Mouse (Mus musculus) thymus, adult 2 months (tissue): ENCODE data around the gene Gpr108. TPM values are rescaled to one million over a fixed set of nuclear protein-coding genes. Genes with fewer than 3 reads are reported as not detected.
A peak's percentile ranks its signal among the peaks of the same experiment; 100 is the strongest.

ENCODE experiments used
- DNase-seq: peaks from one replicate; pipeline ENCODE4 v3.0.0; 2021
- H3K27ac ChIP-seq: fragments of 200-500 bp; 2 replicates; pipeline ENCODE4 v1.5.1; 2012; ENCODE audit warnings: low read length, control low read depth; ENCODE audit not compliant: control insufficient read depth, insufficient read depth
- H3K27me3 ChIP-seq: fragments of 200-500 bp; 2 replicates; pipeline ENCODE4 v1.6.1; 2012; ENCODE audit warnings: mild to moderate bottlenecking, low read length, moderate library complexity, mixed read lengths; ENCODE audit not compliant: control insufficient read depth, insufficient read depth
- H3K36me3 ChIP-seq: fragments of 200-500 bp; 2 replicates; pipeline ENCODE4 v1.6.1; 2012; ENCODE audit warnings: mild to moderate bottlenecking, low read length, moderate library complexity; ENCODE audit not compliant: control insufficient read depth, insufficient read depth
- H3K4me1 ChIP-seq: fragments of 200-500 bp; replicated peaks from 2 replicates; pipeline ENCODE4 v1.6.1; 2012; ENCODE audit warnings: low read length; ENCODE audit not compliant: control insufficient read depth, insufficient read depth
- H3K4me3 ChIP-seq: fragments of 200-500 bp; 2 replicates; pipeline ENCODE4 v1.5.1; 2012; ENCODE audit warnings: mild to moderate bottlenecking, low read length, control low read depth, moderate library complexity; ENCODE audit not compliant: control insufficient read depth, insufficient read depth
- CTCF ChIP-seq: fragments of 200-500 bp; IDR thresholded peaks from 2 replicates; pipeline ENCODE4 v1.5.1; 2012; ENCODE audit warnings: mild to moderate bottlenecking, control low read depth, low read length, moderate library complexity, borderline replicate concordance; ENCODE audit not compliant: control insufficient read depth, poor library complexity, insufficient read depth; ENCODE audit errors: extremely low read depth
- POLR2A ChIP-seq: fragments of 200-500 bp; IDR thresholded peaks from 2 replicates; pipeline ENCODE4 v1.6.1; 2012; ENCODE audit warnings: mild to moderate bottlenecking, low read length, control low read depth, moderate library complexity; ENCODE audit not compliant: control insufficient read depth, poor library complexity, insufficient read depth; ENCODE audit errors: extremely low read depth
- WGBS: fragments of 180-500 bp; shearing (Covaris S2); methylation state at CpG from one replicate; pipeline ENCODE4 v1.1.7; 2018; 5-methylcytosine and 5-hydroxymethylcytosine counted together
- polyA plus RNA-seq: library from polyadenylated mRNA; depleted of rRNA; stranded (reverse); fragments of >200 nt; gene quantifications from 2 replicates; pipeline ENCODE4 v1.2.3, GENCODE M21; 2012

Gpr108 gene
- polyA plus RNA-seq, 1 experiment = 63.9 TPM

DNA sequence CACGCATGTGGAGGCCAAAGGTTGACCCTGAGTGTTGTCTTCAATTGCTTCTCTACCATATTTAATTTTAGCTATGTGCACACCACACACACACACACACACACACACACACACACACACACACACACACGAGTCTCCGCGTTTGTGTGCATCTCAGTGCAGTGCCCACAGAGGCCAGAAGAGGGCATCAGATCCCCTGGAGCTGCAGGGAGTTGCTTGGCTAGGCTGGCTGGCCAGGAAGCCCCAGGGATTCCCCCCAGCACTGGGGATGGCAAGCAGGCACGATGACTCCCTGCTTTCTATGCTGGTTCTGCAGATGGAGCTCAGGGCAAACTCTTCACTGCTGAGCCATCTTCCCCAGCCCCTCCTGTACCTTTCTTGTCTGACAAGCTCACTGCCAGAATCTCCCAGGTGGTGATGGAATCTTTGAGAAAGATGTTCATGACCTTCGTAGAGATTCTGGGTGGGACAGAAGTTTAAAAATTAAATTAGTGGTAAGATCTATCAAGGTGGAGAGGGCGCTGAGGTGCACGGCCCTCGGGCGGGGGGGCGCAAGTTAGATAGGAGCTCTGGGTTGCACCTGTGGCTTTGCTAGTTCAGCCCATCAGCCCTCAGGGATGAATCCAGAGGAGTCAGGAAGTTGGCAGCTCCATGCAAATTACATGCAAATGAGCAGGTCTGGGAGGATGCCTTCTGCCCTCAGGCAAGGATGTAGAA, 28.9 kb downstream of the Gpr108 start:
- H3K36me3 ChIP-seq = no peaks in the 10 kb centered on the region
- H3K4me1 ChIP-seq = 0 out of 2 replicates have a peak, but pooled peaks cover 6% of the 10 kb centered on the region
- no peak overlapping the region for H3K27ac ChIP-seq
- no peak for TF ChIP-seq POLR2A
- TF ChIP-seq CTCF = peak; percentile 89
- no peaks in the 10 kb centered on the region for H3K27me3 ChIP-seq
- peak; percentile 82 for DNase-seq
- H3K4me3 ChIP-seq = no peak overlapping the region
- 19% methylated on average over 11 of the region's 11 CpGs for WGBS

DNA sequence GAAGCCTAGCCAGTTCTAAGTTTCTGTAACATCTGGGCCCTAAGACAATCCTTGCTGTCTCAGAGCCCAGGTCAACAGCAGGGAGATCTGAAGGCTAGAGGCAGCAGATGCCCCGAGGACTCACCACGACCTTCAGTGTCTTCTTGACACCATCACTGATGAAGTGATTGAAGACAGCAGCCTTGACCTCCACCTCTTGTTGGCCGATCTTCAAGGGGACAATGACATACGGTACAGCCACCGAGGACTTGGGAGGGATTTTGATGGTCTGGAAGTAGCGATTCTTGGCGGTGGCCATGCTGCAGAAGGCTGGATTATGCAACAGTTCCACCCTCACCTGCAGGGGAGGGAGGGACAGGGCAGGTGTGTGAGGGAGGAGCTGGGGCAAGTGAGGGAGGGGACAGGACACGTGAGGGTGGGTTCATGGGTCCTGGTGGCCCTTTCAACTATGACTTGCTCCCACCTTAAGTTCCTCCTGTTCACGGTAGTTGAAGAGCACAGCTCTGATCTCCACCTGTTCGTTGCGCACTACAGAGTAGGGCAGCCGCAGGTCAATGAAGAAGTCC, 29.8 kb downstream of the Gpr108 start:
- whole genome bisulfite sequencing = 89% methylated on average over 12 of the region's 12 CpGs
- H3K27me3 ChIP-seq = no peaks in the 10 kb centered on the region
- no peak for DNase-seq
- H3K4me3 ChIP-seq = no peak overlapping the region
- TF ChIP-seq CTCF (no peak), POLR2A (no peak)
- H3K27ac ChIP-seq = no peak overlapping the region
- H3K36me3 ChIP-seq = no peaks in the 10 kb centered on the region
- H3K4me1 ChIP-seq = 0 out of 2 replicates have a peak, but pooled peaks cover 6% of the 10 kb centered on the region

GRCm38 (mm10) chr17:57214676-57215387, 33.4 kb downstream of the Gpr108 start:
- Histone ChIP-seq H3K27me3 (no peaks in the 10 kb centered on the region), H3K4me3 (no peak overlapping the region), H3K27ac (no peak overlapping the region), H3K36me3 (no peaks in the 10 kb centered on the region), H3K4me1 (peaks cover 7% of the 10 kb centered on the region; the same call in 1 of the 2 replicates)
- no peak for DNase-seq
- 66% methylated on average over 13 of the region's 13 CpGs for WGBS
- no peak for TF ChIP-seq CTCF
- TF ChIP-seq POLR2A = no peak

DNA sequence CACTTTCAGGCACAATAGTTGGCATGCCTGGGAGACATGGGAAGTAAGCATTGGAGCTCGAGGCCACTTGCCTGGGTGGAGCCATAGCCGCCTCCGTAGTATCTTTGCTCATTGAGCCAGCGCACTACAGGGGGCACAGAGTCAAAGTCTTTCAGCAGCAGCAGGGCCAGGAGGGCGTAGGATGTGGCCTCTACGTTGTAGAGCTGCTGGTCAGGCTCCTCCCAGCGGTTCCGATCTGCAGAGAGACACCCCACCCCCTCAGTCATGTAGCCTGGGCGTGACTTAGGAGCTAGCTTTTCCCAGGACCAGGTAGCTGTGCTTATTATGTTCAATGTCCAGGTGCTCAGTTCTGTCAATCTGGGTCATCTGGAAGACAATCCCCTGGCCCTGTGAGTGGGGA, 36.7 kb downstream of the Gpr108 start:
- DNase-seq = no peak
- TF ChIP-seq POLR2A (no peak), CTCF (no peak)
- Histone ChIP-seq H3K36me3 (no peaks in the 10 kb centered on the region), H3K4me1 (peaks cover 5% of the 10 kb centered on the region), H3K4me3 (no peak overlapping the region), H3K27ac (no peak overlapping the region), H3K27me3 (no peaks in the 10 kb centered on the region)
- 93% methylated on average over 9 of the region's 9 CpGs for WGBS

GRCm38 (mm10) chr17:57209330-57209729, 38.9 kb downstream of the Gpr108 start:
- Histone ChIP-seq H3K36me3 (no peaks in the 10 kb centered on the region), H3K27me3 (no peaks in the 10 kb centered on the region), H3K4me1 (peaks cover 5% of the 10 kb centered on the region), H3K27ac (no peak overlapping the region), H3K4me3 (no peak overlapping the region)
- TF ChIP-seq POLR2A (no peak), CTCF (no peak)
- DNase-seq = peak; percentile 73
- 22% methylated on average over 4 of the region's 4 CpGs for WGBS

GRCm38 (mm10) chr17:57207938-57208337, 40.3 kb downstream of the Gpr108 start:
- DNase-seq = no peak
- TF ChIP-seq POLR2A (no peak), CTCF (no peak)
- WGBS = 93% methylated on average over 3 of the region's 3 CpGs
- Histone ChIP-seq H3K4me1 (peaks cover 5% of the 10 kb centered on the region), H3K4me3 (no peak overlapping the region), H3K27ac (no peak overlapping the region), H3K27me3 (no peaks in the 10 kb centered on the region), H3K36me3 (no peaks in the 10 kb centered on the region)
